Mouse (Mus musculus): ENCODE measurements at regions not wholly inside any gene's neighbourhood (a gene's known extent, or its start where the extent isn't known, plus 50 kb on each side); places are given as distances from the start of the nearest gene placed in this dataset.

DNA sequence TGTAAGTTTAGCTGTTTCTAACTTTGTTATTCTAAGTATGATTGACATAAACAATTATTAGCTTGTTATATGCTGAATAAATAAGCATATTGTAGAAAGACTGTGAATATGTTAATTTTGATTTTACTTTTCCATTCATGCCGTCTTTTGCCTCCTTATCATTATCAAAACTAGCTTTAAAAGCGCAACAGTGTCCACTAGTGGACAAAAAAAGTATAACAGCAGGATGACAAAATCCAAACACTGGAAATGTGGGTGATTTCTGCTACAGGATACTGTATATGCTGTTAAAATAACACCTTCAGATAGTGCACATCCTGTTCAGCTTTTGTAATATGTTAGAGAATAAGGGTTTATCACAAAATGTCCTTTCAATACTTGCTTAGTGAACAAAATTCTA is 418.3 kb upstream of the 4930550L24Rik start:
- TF ChIP-seq CTCF (IDR thresholded peaks at IDR 0.05; ENCODE audit: low read depth) (peak; percentile 37; the same call in 1 of the 2 replicates), EP300 (IDR thresholded peaks at IDR 0.05; ENCODE audit: low read depth) (no peak)

Data from liver, embryonic 14.5 days (tissue).